Mouse (Mus musculus) gastrocnemius, postnatal 4 days (tissue): ENCODE measurements at regions not wholly inside any gene's neighbourhood (a gene's known extent, or its start where the extent isn't known, plus 50 kb on each side); places are given as distances from the start of the nearest gene placed in this dataset.
A peak's percentile ranks its signal among the peaks of the same experiment; 100 is the strongest.
"Not testable (repeated sequence)": the region's sequence is repeated elsewhere in the genome, so short reads cannot be mapped to it uniquely, and the experiment has no call there.

Experiments
- DNase-seq, 2 experiments: peaks; one replicate each; pipeline ENCODE4 v3.0.0; 2021 to 2022; ENCODE audit warnings: low spot score in 2 of 2, mixed read lengths in 2 of 2

DNA sequence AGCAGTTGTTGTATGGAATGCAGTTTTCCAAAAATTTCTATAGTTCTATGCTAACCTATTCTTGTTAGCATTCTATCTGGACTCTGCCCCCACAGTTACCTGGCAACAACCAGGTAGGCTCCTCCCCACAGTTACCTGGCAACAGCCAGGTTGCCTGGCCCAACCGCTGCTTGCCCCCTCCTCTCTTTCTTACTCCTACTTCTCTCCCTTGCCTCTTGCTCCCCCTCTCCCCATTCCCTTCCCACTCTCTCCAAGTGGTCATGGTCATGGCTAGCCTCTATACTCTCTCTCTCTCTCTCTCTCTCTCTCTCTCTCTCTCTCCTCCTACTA is 70.4 kb upstream of the Cpsf6 start:
- no peak for DNase-seq

DNA sequence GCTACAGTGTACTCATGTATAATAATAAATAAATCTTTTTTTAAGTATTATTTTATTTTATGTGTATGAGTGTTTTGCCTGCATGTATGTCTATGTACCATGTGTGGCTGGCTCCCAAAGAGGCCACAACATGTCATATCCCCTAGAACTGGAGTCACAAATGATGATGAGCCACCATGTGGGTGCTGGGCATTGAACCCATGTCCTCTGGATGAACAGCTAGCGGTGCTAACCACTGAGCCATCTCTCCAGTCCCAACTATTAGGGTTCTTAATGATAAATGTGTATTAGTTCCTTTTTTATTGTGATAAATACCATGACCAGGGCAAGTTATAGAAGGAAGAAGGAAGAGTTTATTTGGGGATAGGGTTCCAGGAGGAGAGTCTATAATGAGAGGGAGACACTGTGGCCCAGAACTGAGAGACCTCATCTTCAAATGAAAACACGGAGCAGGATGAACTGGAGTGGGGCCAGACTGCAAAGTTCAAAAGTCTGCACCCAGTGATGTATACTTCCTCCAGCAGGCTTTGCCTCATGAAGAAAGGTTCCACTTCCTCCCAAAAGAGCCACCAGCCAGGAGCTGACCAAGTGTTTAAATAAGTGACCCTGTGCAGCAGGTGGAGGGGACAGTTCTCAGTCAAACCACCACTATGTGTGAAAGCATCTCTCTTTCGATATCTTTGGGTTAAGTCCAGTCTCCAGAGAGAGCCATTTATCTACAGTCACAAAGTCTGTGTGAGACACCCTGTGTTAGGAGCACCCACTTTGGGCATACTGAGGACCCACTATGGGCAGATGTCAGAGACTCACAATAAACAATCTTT is 69.8 kb upstream of the Cpsf6 start:
- no peak for DNase-seq

DNA sequence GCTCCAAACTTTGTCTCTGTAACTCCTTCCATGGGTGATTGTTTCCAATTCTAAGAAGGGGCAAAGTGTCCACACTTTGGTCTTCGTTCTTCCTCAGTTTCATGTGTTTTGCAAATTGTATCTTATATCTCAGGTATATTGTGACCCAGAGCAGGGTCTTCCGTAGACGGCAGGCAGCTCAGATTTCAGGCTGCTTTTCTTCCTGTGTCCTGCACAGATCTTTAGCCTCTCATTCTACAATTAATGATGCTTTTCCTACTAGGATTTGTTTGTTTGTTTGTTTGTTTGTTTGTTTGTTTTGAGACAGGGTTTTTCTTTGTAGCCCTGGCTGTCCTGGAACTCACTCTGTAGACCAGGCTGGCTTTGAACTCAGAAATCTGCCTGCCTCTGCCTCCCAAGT is 69.0 kb upstream of the Cpsf6 start:
- not testable (repeated sequence) for DNase-seq

DNA sequence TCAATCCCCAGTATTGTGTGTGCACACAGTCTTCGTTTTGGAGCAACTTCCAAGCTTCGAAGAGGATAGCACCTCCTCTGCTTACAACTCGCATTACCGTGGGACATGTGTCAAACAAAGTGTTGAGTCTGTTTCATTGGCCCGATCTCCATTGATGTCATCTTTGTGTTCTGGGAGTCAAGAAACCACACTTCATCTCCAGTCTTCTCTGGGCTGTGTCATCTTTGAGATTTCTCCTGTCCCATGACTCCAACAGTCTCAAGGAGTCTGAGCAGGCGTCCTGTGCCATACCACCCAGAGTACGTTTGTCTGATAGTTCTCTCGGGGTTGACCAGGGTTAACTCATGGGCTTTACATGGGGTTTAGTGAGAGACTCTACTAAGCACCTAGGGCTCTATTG is 67.8 kb upstream of the Cpsf6 start:
- no peak for DNase-seq

DNA sequence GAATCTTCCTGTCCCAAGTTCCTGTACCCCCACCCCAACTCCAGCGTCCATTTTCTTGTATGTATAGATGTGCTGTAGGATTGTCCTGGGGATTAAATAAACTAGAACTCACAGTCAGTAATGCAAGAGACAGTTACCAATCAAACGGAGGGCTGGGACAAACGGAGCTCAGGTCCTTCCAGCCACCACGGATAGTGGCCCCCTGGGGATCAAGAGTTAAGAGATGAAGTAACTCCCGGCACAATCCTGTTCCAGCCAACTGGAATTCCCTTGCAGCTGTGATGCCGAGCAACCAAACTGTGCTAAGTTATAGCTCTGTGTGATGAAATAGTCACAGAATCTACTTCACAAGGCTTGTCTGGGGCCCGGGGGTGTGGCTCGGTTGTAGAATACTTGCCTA is 67.4 kb upstream of the Cpsf6 start:
- DNase-seq, result no peak

DNA sequence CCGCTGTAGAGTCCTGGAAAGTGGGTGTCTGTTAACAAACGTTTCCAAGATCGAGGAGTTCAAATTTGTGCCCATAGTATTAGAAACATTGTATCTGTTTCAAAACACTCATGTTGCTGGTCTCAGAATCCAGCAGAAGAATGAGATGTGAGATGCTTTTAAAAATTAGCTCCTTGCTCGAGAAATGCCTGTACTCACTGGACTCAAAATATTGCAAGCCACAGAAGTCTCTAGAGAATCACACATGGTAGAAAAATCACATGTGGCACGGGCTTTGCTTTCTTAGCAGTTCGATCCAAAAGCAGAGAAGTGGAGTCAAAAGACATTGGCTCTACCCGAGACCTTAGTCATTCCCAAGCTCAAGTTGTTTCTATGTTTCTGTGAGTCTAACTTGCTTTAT is 67.0 kb upstream of the Cpsf6 start:
- DNase-seq, result no peak

DNA sequence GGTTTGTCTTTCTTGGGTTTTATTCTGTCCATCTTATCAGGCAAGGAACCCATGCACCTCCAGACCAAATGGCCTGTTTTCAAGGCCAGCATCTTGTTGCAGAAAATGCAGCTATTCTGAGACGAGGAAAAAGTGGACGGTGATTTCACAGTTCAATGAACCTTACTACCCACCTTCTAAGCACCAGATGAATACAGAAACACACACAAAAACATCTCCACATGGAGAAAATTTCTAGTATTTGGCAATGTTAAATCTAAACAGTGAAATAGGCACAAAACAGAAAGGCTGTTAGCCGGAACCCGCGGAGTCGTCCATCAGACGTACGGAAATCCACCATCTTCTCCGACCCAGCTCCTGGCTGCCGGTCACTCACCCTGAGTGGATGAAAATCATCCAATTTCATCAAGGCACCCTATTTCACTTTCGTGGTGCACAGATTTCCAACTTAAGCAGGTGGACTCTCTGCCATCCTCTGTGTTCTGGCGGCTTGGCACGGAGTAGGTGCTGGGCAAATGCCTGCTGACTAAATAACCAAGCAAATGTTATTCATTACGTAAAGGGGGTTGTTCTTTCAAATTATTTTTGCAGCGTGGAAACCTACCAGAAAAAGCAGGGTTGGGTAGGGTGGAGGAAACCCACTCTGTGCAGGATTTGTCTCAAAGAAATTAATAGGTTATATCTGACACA is 66.1 kb upstream of the Cpsf6 start:
- DNase-seq, result no peak

DNA sequence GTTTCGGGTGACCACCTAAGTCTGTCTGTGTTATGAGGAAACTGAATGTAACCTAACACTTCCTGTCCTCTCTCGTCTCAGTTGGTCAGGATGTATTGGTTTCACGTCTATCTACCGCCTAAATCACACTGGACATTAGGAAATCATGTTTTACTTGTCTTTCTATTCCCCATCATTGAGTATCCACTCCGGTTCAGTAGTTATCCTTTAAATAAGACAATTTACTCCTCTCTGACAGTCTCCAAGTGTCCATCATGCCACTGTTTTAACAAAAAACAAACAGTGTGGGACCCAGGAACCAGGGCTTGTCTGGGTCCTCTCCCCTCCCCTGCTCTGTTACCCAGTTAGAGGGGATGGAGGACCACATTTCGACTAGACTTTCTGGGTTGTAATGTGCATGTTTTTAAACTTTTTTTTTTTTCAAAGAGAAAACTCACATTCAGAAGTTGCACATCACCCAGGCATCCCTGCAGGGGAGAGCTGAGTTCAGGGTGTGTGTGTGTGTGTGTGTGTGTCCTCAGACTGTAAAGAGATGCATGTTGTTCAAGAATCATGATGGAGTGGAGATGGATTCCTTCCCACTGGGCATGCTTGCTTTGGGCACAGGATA is 65.5 kb upstream of the Cpsf6 start:
- no peak for DNase-seq

DNA sequence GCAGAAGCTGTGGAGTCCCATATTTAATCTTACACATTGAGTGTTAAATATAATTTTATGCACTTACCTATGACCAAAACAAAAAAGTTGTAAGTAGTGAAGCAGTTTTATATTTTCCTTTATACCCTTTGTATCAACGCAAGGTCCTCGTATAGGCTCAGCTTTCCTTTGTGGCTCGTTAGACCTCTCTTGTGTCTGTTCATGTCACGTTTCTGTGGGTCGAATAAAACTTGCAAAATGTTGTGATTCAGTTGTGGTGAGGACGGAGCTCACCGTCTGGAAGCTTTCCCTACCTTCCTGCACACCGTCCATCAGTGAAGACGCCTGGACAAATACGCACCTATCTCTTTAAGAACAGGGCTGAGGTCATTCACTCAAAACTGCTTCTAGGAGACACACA is 64.9 kb upstream of the Cpsf6 start:
- no peak for DNase-seq

DNA sequence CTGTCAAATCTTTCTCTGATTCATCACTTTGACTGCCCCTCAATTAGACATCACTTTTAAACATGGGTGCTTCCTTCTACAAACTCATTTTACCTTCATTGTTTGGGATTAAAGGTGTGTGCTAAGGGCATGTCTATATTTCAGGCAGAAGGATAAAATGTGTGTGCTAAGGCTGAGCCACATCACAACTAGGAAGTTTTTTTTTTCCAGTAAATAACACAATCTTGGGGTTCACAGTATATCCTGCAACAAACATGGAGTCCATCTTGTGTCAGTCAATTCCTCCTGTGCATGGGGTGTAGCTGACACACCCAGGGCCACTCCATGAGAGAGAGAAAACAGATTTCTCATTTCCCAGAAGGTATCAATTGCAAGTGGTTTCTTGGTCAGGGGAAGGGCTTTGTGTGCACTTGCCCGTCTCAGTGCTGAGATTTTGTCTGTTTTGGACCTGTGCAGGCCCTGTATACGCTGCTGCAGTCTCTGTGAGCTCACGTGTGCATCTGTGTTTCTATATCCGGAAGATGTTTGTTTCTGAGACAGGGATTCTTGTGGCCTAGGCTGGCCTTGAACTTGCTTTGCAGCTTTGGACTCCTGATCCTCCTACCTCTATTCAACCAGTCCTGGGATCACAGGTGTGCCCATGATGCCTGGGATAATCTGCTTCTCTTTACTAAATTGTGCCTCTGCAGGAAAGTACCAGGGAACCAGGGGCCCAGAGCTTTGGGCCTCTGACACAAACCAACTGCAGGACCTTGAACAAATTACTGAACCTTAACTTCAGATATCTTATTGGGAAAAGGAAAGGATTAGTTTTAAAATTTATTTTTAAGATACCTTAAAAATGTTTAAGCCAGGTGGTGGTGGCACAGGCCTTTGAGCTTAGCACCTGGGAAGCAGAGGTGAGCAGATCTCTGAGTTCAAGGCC is 63.9 kb upstream of the Cpsf6 start:
- DNase-seq, result no peak

DNA sequence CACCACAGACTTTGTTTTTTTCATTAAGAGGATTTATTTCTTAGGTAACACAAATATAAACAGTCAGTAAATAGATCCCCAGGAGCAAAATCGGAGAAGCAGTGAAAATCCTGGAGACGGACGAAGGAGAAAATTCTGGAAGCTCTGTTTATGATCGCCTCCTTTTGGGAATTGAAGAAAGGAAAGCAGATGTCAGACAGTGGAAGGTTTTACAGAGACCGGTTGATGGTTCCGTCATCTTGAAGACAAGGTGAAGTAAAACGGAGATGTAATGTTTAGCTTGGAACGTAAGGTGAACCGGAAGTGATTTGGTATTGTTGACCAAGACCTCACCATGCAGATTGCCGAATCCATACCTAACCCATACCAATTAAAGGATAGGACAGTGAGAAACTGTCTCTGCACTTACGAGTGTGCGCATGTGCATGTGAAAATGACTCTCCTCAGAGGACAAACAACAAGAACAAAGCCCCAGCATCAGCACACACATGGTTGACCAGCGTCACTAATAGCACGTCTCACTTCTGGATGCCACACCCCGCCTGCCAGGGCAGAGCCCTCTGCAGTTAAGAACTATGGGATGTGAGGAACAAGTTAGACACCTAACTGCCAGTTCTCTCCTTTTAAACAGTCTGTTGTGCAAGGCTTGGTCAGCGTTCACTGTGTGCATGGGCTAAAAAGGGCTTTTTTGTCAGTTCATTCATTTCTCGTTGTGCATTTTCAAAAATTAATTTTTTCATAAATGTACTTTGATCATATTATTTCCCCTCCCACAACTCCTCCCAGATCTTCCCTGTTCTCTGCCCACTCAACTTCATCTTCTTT is 62.4 kb upstream of the Cpsf6 start:
- no peak for DNase-seq

DNA sequence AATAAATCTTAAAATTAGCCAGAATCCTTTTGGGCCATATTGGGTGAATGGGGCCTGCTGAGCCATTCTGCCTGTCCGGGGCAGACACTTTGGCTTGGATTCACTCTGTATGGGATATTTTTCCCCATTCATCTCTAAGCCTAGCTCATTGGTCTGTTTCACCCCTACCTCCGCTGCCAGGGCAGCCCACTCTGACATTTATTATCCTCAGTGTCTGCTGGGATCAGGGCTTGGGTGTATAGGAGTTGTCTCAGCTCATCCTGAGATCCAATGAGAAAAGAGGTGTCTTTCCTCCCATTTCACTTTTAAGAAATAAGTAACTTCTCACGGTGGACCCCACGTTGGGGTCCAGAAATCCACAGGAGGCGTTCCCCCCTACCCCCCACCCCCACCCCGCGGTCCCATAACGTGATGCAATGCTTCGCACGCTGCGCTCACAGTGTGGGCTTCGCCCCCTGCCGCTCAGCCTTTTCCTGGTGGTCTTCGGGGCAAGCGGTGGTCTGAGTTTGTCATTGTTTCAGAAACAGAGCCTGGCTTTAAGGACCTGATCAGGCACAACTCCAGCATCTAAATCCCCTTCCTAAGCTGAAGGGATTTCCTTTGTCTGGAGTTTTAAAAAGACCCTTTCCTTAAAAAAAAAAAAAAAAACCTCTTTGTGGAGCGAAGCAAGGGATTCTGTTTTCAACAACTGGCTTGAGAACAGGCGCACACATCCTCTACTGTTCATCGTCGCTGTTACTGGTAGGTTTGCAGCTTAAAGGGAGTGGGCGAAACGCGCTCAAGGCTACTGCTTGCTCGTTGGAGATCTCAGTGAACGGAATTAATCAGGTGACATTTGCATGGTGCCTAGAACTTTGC is 61.5 kb upstream of the Cpsf6 start:
- no peak for DNase-seq

DNA sequence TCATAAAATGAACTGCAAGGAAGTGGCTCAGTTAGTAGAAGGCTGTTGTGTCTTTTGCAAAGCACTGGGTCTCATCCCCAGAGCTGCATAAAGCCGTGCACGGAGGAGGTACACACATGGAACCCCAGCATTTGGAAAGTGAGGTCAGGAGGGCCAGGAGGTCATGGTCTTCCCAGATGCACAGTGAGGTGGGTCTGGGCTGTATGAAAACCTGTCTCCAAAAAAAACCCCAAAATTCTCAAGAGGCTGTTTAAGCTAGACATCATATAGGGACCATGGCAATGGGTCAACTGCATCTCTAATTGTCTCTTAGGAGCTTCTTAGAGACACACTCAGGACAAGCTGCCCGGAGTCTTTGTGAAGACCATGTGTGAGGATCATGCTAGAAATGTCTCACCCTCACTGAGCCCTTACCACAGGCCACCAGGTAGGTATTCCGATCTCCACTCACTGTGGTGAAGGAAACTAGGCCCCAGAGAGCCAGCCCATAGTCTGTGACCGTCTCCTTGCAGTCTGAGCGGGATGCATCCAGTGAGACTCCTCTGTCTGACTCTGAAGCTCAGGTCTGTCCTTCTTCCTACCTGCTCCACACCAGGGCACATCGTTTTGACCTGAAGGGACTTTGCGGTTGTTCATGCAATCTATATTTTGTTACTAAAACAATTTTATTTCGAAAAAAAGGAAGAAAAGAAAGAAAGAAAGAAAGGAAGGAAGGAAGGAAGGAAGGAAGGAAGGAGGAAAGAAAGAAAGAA is 60.6 kb upstream of the Cpsf6 start:
- no peak for DNase-seq

DNA sequence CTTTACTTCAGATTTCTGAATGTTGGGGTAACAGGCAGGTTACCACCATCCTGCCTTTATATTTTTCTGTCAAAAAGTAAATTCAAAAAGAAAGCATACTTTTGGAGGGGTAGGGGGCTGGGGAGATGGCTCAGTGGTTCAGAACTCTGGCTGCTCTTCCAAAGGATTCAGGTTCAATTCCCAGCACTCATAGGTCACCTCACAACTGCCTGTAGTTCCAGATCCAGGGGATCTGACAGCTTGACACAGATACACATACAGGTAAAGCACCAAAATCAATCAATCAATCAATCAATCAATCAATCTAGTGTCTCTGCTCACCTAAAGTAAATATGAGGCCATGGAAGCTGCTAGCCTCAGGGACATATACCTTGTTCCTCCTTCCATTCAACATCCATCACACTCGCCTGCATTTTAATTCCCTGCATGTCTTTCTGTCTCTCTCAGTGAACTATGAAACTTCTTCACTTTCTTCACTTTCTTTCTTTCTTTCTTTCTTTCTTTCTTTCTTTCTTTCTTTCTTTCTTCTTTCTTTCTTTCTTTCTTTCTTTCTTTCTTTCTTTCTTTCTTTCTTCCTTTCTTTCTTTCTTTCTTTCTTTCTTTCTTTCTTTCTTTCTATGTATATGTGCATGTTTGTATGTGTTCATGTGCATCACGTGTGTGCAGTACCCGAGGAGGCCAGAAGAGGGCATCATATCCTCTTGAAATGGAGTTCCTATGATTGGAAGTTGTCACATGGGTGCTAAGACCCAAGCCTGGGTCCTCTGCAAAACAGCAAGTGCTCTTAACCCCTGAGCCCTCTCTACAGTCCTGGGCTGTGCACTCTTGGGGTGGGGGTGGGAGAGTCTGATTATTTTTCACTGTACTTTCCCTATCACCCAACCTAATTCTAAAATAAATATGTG is 59.6 kb upstream of the Cpsf6 start:
- no peak for DNase-seq

DNA sequence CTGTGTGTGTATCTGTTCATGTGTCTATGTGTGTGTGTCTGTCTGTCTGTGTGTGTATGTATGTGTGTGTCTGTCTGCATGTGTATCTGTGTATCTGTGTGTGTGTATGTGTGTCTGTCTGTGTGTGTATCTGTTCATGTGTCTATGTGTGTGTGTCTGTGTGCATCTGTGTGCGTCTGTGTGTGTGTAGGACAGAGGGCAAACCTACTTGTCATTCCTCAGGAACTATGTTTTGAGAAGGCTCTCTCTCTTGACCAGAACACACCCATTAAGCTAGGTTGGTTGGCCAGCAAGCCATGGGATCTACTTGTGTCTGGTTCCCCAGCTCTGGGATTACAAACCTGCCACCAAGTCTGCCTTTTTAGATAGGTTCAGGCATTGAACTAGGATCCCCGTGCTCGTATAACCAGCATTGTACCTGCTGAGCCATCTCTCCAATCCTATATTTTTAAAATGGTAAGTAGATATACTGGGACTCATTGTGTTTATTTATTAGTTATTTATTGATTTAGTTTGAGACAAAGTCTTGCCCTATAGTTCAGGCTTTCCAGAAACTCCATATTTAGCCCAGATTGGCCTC is 58.9 kb upstream of the Cpsf6 start:
- DNase-seq, result no peak

DNA sequence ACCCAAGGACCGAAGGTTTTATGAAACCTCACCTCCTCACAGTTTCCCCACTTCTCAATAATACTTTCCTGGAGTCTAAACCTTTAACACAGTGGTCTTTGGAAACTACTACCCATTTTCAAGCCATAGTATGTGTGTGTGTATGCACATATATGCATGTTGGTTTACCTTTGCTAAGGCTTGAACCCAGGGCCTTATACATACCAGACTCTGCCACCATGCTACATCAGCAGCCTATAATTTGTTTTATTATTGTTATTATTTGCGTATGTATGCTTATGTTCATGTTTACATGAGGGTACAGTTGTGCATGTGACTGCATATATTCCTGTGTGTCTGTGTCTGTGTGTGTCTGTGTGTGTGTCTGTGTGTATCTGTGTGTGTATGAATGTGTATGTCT is 58.2 kb upstream of the Cpsf6 start:
- no peak for DNase-seq

DNA sequence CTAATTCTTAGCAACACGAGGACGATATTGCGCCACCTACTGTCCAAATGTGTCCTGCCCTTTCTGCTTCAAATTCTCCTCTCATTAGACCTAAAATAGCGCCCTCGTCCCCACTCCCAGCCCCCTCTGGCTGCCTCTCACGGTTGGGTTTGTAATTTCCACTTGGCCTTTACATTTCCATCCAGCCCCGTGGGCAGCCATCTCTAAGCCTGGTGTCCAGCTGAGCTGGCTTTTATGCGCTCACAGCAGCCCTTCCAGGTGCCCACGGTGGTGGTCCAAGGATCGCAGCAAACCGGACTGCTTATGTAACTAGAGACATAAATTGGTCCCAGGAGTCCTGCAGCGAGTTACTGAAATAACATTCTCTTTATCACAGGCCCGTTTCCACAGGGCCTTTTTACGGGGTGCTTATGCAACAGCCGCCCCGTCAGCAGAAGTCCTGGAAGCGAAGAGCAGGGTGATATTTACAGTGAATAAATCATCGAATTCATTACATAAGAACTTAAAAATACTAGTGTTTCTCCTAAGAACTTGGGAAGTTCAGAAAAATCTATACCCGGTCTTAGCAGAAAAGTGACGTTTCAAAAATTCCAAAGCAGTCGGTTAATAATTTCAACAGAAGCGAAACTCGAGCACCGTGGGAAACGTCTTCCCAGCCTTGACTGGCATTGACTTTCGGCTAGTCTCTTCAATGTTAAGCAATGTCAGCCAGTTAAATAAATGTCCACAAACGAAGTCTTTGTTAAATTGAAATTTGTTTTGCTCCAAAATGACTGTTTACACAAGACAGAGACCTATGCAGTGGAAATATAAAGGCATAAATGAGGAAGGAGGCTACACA is 57.3 kb upstream of the Cpsf6 start:
- peak in 1 of 2 experiments; percentile 41 for DNase-seq
